Mouse (Mus musculus): Measurements from ENCODE around the gene Aak1.

- TF ChIP-seq HCFC1 (IDR thresholded peaks at IDR 0.05; ENCODE audit: low read depth, low read length) = no peak
- TF ChIP-seq CTCF (conservative IDR thresholded peaks at IDR 0.05 in 1 of 2, IDR thresholded peaks at IDR 0.05 in 1 of 2; ENCODE audit: low read depth in 2 of 2, low read length in 2 of 2) = no peak
- TF ChIP-seq EP300 (IDR thresholded peaks at IDR 0.05; ENCODE audit: low read length) = no peak
- no peak for TF ChIP-seq UBTF (IDR thresholded peaks at IDR 0.05; ENCODE audit: low read depth, low read length)
- no peak for TF ChIP-seq JUN (IDR thresholded peaks at IDR 0.05; ENCODE audit: insufficient read depth, low read depth, low read length)
These were observed 33.9 kb upstream of the Aak1 start for GRCm38 (mm10) chr6:86815436-86815835.
